In the genomic region with DNA sequence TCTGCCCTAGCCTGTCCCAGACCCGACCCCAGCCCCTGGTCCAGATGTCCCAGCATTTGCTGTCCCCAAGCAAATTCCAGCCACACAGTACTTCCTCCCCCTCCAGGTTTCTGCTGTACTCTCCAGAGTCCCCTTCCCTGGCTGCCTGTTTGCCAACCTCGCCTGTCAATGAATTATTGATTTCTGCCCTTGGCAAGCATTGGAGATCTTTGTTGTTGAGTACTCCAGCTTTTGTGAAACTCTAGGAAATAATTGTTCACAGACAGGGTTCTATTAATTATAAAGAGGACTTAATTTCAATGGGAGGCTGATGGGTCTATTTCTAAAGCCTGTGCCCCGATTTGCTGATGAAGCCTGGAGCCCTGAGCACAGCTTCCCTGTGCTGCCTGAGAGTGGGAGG, we compare ENCODE assay signal across 24 mouse cellular contexts. TPM values are rescaled to one million over a fixed set of nuclear protein-coding genes. Genes with fewer than 3 reads are reported as not detected.
DNase-seq lines count a peak whose midpoint lies in the region; ATAC-seq and TF ChIP-seq lines count a peak whose summit lies in the region.
"Had no signal": no experiment of that assay in that cellular context is flagged by ENCODE, and none has a peak within 500 bp of the region (broad histone marks: within the 10 kb centered on the region; RNA-seq: fewer than 3 reads in every experiment).

No protein-coding gene starts in this region.

- H3K4me3 ChIP-seq in hindbrain, embryonic 13.5 days, result no peak overlapping the region
- H3K4me3 ChIP-seq in hindbrain, embryonic 16.5 days (ENCODE audit: low read length), result no peak overlapping the region
- no peak overlapping the region for H3K4me3 ChIP-seq in midbrain, embryonic 12.5 days
- no peak overlapping the region for H3K4me3 ChIP-seq in midbrain, postnatal 0 days (ENCODE audit: low read depth, low read length)
- H3K4me3 ChIP-seq in forebrain, embryonic 13.5 days, result no peak overlapping the region
- no peak overlapping the region for H3K4me3 ChIP-seq in forebrain, embryonic 16.5 days (replicated peaks; ENCODE audit: low read length)
- H3K4me3 ChIP-seq in lung, adult 2 months (replicated peaks; ENCODE audit: extremely low read depth, low read depth, low read length), result no peak overlapping the region
- H3K4me3 ChIP-seq: embryonic facial prominence, embryonic 15.5 days; heart, embryonic 12.5 days; limb, embryonic 13.5 days; liver, embryonic 15.5 days; stomach, embryonic 15.5 days had no signal

- peaks cover 10% of the 10 kb centered on the region for H3K36me3 ChIP-seq in hindbrain, embryonic 13.5 days
- no peaks in the 10 kb centered on the region for H3K36me3 ChIP-seq in hindbrain, embryonic 16.5 days (ENCODE audit: control insufficient read depth, insufficient read depth, low read length)
- peaks cover 10% of the 10 kb centered on the region for H3K36me3 ChIP-seq in midbrain, embryonic 12.5 days
- peaks cover 12% of the 10 kb centered on the region; the same call in 1 of the 2 replicates for H3K36me3 ChIP-seq in midbrain, postnatal 0 days (ENCODE audit: insufficient read depth, low read length)
- H3K36me3 ChIP-seq in forebrain, embryonic 13.5 days (ENCODE audit: poor library complexity, severe bottlenecking), result peaks cover 61% of the 10 kb centered on the region
- peaks cover 6% of the 10 kb centered on the region; the same call in 1 of the 2 replicates for H3K36me3 ChIP-seq in forebrain, embryonic 16.5 days (ENCODE audit: control insufficient read depth, insufficient read depth)
- H3K36me3 ChIP-seq: heart, embryonic 12.5 days; liver, embryonic 15.5 days; stomach, embryonic 15.5 days had no signal

- H3K27ac ChIP-seq in hindbrain, embryonic 13.5 days, result 0 out of 2 replicates have a peak overlapping the region, but pooled peaks have one; percentile 4
- no peak overlapping the region for H3K27ac ChIP-seq in hindbrain, embryonic 16.5 days (ENCODE audit: low read depth, low read length)
- H3K27ac ChIP-seq in midbrain, embryonic 12.5 days (replicated peaks), result no peak overlapping the region
- no peak overlapping the region for H3K27ac ChIP-seq in midbrain, postnatal 0 days (ENCODE audit: low read depth, low read length)
- H3K27ac ChIP-seq in forebrain, embryonic 13.5 days, result peak overlapping the region; percentile 51
- H3K27ac ChIP-seq in forebrain, embryonic 16.5 days (ENCODE audit: low read length), result 0 out of 2 replicates have a peak overlapping the region, but pooled peaks have one; percentile 51
- H3K27ac ChIP-seq: embryonic facial prominence, embryonic 15.5 days; limb, embryonic 13.5 days; liver, embryonic 15.5 days; macrophage; stomach, embryonic 15.5 days had no signal

- no peak overlapping the region for H3K4me2 ChIP-seq in hindbrain, embryonic 13.5 days
- no peak overlapping the region for H3K4me2 ChIP-seq in hindbrain, embryonic 16.5 days (ENCODE audit: low read length)
- no peak overlapping the region for H3K4me2 ChIP-seq in midbrain, embryonic 12.5 days (replicated peaks)
- H3K4me2 ChIP-seq in midbrain, postnatal 0 days (ENCODE audit: low read depth, low read length, poor library complexity, severe bottlenecking), result no peak overlapping the region
- no peak overlapping the region for H3K4me2 ChIP-seq in forebrain, embryonic 13.5 days
- no peak overlapping the region for H3K4me2 ChIP-seq in forebrain, embryonic 16.5 days (ENCODE audit: low read length)
- H3K4me2 ChIP-seq: embryonic facial prominence, embryonic 15.5 days; heart, embryonic 12.5 days; limb, embryonic 13.5 days; liver, embryonic 15.5 days; stomach, embryonic 15.5 days had no signal

- WGBS in hindbrain, embryonic 13.5 days, result 31% methylated on average over 3 of the region's 3 CpGs
- WGBS in hindbrain, embryonic 16.5 days, result 38% methylated on average over 3 of the region's 3 CpGs
- WGBS in midbrain, embryonic 12.5 days, result 50% methylated on average over 3 of the region's 3 CpGs
- 38% methylated on average over 3 of the region's 3 CpGs for WGBS in midbrain, postnatal 0 days
- 50% methylated on average over 3 of the region's 3 CpGs for WGBS in forebrain, embryonic 13.5 days
- 35% methylated on average over 3 of the region's 3 CpGs for WGBS in forebrain, embryonic 16.5 days
- 60% methylated on average over 3 of the region's 3 CpGs for WGBS in lung, adult 2 months

- 0 out of 2 replicates have a peak, but pooled peaks cover 4% of the 10 kb centered on the region for H3K27me3 ChIP-seq in hindbrain, embryonic 13.5 days
- no peaks in the 10 kb centered on the region for H3K27me3 ChIP-seq in hindbrain, embryonic 16.5 days (replicated peaks; ENCODE audit: control insufficient read depth, insufficient read depth, low read length)
- 0 out of 2 replicates have a peak, but pooled peaks cover 10% of the 10 kb centered on the region for H3K27me3 ChIP-seq in midbrain, embryonic 12.5 days
- H3K27me3 ChIP-seq in midbrain, postnatal 0 days (ENCODE audit: insufficient read depth, low read length), result no peaks in the 10 kb centered on the region
- no peaks in the 10 kb centered on the region for H3K27me3 ChIP-seq in forebrain, embryonic 13.5 days
- H3K27me3 ChIP-seq in forebrain, embryonic 16.5 days (replicated peaks; ENCODE audit: control insufficient read depth, insufficient read depth, low read length), result no peaks in the 10 kb centered on the region
- H3K27me3 ChIP-seq: embryonic facial prominence, embryonic 15.5 days; liver, embryonic 15.5 days; stomach, embryonic 15.5 days had no signal

- DNase-seq in midbrain, postnatal 0 days (ENCODE audit: low spot score), result no peak
- no peak for DNase-seq in ovary, postnatal 10 days (ENCODE audit: low spot score)
- no peak for DNase-seq in lung, adult 2 months
- DNase-seq: adrenal gland, postnatal 25 days; cerebellum, adult 11 months; cerebellum, adult 9-11 months; gastrocnemius, postnatal 10 days; heart, postnatal 10 days; kidney, adult 11 months; kidney, postnatal 4 days; layer of hippocampus, adult 9-11 months; thymus, postnatal 25 days had no signal

- H3K4me1 ChIP-seq in hindbrain, embryonic 13.5 days (replicated peaks), result peaks cover 54% of the 10 kb centered on the region
- H3K4me1 ChIP-seq in hindbrain, embryonic 16.5 days (ENCODE audit: control insufficient read depth, insufficient read depth, low read depth, low read length), result peaks cover under 1% of the 10 kb centered on the region; the same call in 1 of the 2 replicates
- H3K4me1 ChIP-seq in midbrain, embryonic 12.5 days, result peaks cover 48% of the 10 kb centered on the region
- no peaks in the 10 kb centered on the region for H3K4me1 ChIP-seq in midbrain, postnatal 0 days (ENCODE audit: insufficient read depth, low read length)
- peaks cover 59% of the 10 kb centered on the region for H3K4me1 ChIP-seq in forebrain, embryonic 13.5 days
- H3K4me1 ChIP-seq in forebrain, embryonic 16.5 days (replicated peaks; ENCODE audit: control insufficient read depth, insufficient read depth, low read length), result peaks cover 38% of the 10 kb centered on the region
- H3K4me1 ChIP-seq in lung, adult 2 months (ENCODE audit: control insufficient read depth, insufficient read depth, low read length), result no peaks in the 10 kb centered on the region
- H3K4me1 ChIP-seq: liver, embryonic 15.5 days had no signal

- H3K9ac ChIP-seq in hindbrain, embryonic 13.5 days, result no peak overlapping the region
- H3K9ac ChIP-seq in hindbrain, embryonic 16.5 days (ENCODE audit: low read depth, low read length), result no peak overlapping the region
- H3K9ac ChIP-seq in midbrain, embryonic 12.5 days (replicated peaks), result no peak overlapping the region
- no peak overlapping the region for H3K9ac ChIP-seq in midbrain, postnatal 0 days (replicated peaks; ENCODE audit: low read length, poor library complexity, severe bottlenecking)
- H3K9ac ChIP-seq in forebrain, embryonic 13.5 days, result no peak overlapping the region
- H3K9ac ChIP-seq in forebrain, embryonic 16.5 days (replicated peaks; ENCODE audit: low read depth, low read length), result no peak overlapping the region
- H3K9ac ChIP-seq: embryonic facial prominence, embryonic 15.5 days; heart, embryonic 12.5 days; limb, embryonic 13.5 days; liver, embryonic 15.5 days; stomach, embryonic 15.5 days had no signal

- no peaks in the 10 kb centered on the region for H3K9me3 ChIP-seq in hindbrain, embryonic 13.5 days
- H3K9me3 ChIP-seq in hindbrain, embryonic 16.5 days (ENCODE audit: control insufficient read depth, low read length), result no peaks in the 10 kb centered on the region
- no peaks in the 10 kb centered on the region for H3K9me3 ChIP-seq in midbrain, embryonic 12.5 days
- H3K9me3 ChIP-seq in midbrain, postnatal 0 days (ENCODE audit: low read length), result no peaks in the 10 kb centered on the region
- H3K9me3 ChIP-seq in forebrain, embryonic 13.5 days (replicated peaks), result no peaks in the 10 kb centered on the region
- no peaks in the 10 kb centered on the region for H3K9me3 ChIP-seq in forebrain, embryonic 16.5 days (ENCODE audit: control insufficient read depth, low read length)
- H3K9me3 ChIP-seq: embryonic facial prominence, embryonic 15.5 days; heart, embryonic 12.5 days; limb, embryonic 13.5 days; liver, embryonic 15.5 days; stomach, embryonic 15.5 days had no signal

- no peak for TF ChIP-seq POLR2A in lung, adult 2 months (IDR thresholded peaks at IDR 0.05; ENCODE audit: borderline replicate concordance, extremely low read depth, low read depth, low read length)

- TF ChIP-seq CTCF in midbrain, postnatal 0 days (IDR thresholded peaks at IDR 0.05), result no peak
- TF ChIP-seq CTCF in lung, adult 2 months (IDR thresholded peaks at IDR 0.05; ENCODE audit: insufficient read depth, low read length), result no peak

- 0 out of 2 replicates have a peak, but pooled peaks have one; percentile 11 for ATAC-seq in hindbrain, embryonic 13.5 days (ENCODE audit: low FRiP score)
- no peak for ATAC-seq in hindbrain, embryonic 16.5 days
- 0 out of 2 replicates have a peak, but pooled peaks have one; percentile 27 for ATAC-seq in midbrain, embryonic 12.5 days (ENCODE audit: low FRiP score, low read depth)
- no peak for ATAC-seq in midbrain, postnatal 0 days (ENCODE audit: low FRiP score)
- ATAC-seq in forebrain, embryonic 13.5 days, result 0 out of 2 replicates have a peak, but pooled peaks have one; percentile 14
- peak; percentile 45 for ATAC-seq in forebrain, embryonic 16.5 days
- ATAC-seq: activated CD4-positive, CD25-positive, alpha-beta regulatory T cell, adult 4 months had no signal

RNA-seq across cellular contexts. Expression of gene Nars2, which starts 46.9 kb away (rescaled TPM):
- 17.5 and 17.6 TPM in 2 replicates for polyA plus RNA-seq in hindbrain, embryonic 13.5 days (2015; fragmentation: Nextera tagmentation; extraction: Ambion mirVana)
- polyA plus RNA-seq in hindbrain, embryonic 16.5 days (2015; fragmentation: Nextera tagmentation; extraction: Ambion mirVana), result 16.6 and 16.9 TPM in 2 replicates
- polyA plus RNA-seq in midbrain, embryonic 12.5 days (2016; fragmentation: Nextera tagmentation; extraction: Ambion mirVana), result 23.9 and 25.6 TPM in 2 replicates
- total RNA-seq in midbrain, postnatal 0 days (2014; rRNA removed), result 5.4 and 13.9 TPM in 2 replicates
- 13.2 and 14.9 TPM in 2 replicates for polyA plus RNA-seq in midbrain, postnatal 0 days (2015; fragmentation: Nextera tagmentation; extraction: Ambion mirVana)
- 19.9 and 21.7 TPM in 2 replicates for polyA plus RNA-seq in forebrain, embryonic 13.5 days (2015; fragmentation: Nextera tagmentation; extraction: Ambion mirVana)
- polyA plus RNA-seq in forebrain, embryonic 16.5 days (2015; fragmentation: Nextera tagmentation; extraction: Ambion mirVana), result 22.2 and 30.4 TPM in 2 replicates
- 1.5 and 2.2 TPM in 2 replicates for polyA plus RNA-seq in lung, adult 2 months (2012; rRNA removed)

Comparison
In these comparisons a context has a peak if more than half of its experiments do, and no peak if none do; other contexts are left out.
1. ATAC-seq: peak in hindbrain, embryonic 13.5 days (single experiment), midbrain, embryonic 12.5 days (single experiment), forebrain, embryonic 13.5 days (single experiment) and forebrain, embryonic 16.5 days (single experiment); none in hindbrain, embryonic 16.5 days (single experiment) and midbrain, postnatal 0 days (single experiment).
2. H3K27ac ChIP-seq: peak in hindbrain, embryonic 13.5 days (single experiment), forebrain, embryonic 13.5 days (single experiment) and forebrain, embryonic 16.5 days (single experiment); none in hindbrain, embryonic 16.5 days (single experiment), midbrain, embryonic 12.5 days (single experiment) and midbrain, postnatal 0 days (single experiment).